Mouse (Mus musculus): ENCODE results near the gene Cnih2.

GRCm38 (mm10) chr19:5062446-5062845 lies 35.9 kb downstream of the Cnih2 start:
- TF ChIP-seq POLR2A (IDR thresholded peaks at IDR 0.05; ENCODE audit: control insufficient read depth, extremely low read depth, insufficient read depth, low read length, poor library complexity) (no peak), CTCF (IDR thresholded peaks at IDR 0.05; ENCODE audit: borderline replicate concordance, control insufficient read depth, extremely low read depth, insufficient read depth, low read length, poor library complexity) (no peak)
